Mouse (Mus musculus): ENCODE results near the gene Gm10271. TPM values are rescaled to one million over a fixed set of nuclear protein-coding genes. Genes with fewer than 3 reads are reported as not detected.

Gene Gm10271
- total RNA-seq, 2 experiments from 2014 or later, result not detected

GRCm38 (mm10) chr10:116920641-116921040 lies 51.8 kb downstream of the Gm10271 start:
- no peak for TF ChIP-seq CTCF (conservative IDR thresholded peaks at IDR 0.05)
- Histone ChIP-seq H3K4me3 (no peak overlapping the region), H3K27ac (no peak overlapping the region)
- no peak for DNase-seq (ENCODE audit: low spot score in 2 of 2)

- Histone ChIP-seq H3K4me3 (no peak overlapping the region), H3K27ac (no peak overlapping the region)
- no peak for TF ChIP-seq CTCF (conservative IDR thresholded peaks at IDR 0.05)
- DNase-seq (ENCODE audit: low spot score in 2 of 2), result no peak
Observed at GRCm38 (mm10) chr10:116919368-116920317, 52.8 kb downstream of the Gm10271 start.

GRCm38 (mm10) chr10:116916581-116916980 lies 55.8 kb downstream of the Gm10271 start:
- no peak for TF ChIP-seq CTCF (conservative IDR thresholded peaks at IDR 0.05)
- Histone ChIP-seq H3K27ac (no peak overlapping the region), H3K4me3 (no peak overlapping the region)
- no peak for DNase-seq (ENCODE audit: low spot score in 2 of 2)

- no peak overlapping the region for H3K27ac ChIP-seq
- TF ChIP-seq CTCF (conservative IDR thresholded peaks at IDR 0.05), result no peak
- DNase-seq (ENCODE audit: low spot score in 2 of 2), result no peak
- H3K4me3 ChIP-seq, result no peak overlapping the region
Observed at GRCm38 (mm10) chr10:116915286-116915685, 57.1 kb downstream of the Gm10271 start.

GRCm38 (mm10) chr10:116914586-116914985 lies 57.8 kb downstream of the Gm10271 start:
- DNase-seq (ENCODE audit: low spot score in 2 of 2), result no peak
- Histone ChIP-seq H3K27ac (peak overlapping the region; percentile 53; the same call in 1 of the 2 replicates), H3K4me3 (no peak overlapping the region)
- TF ChIP-seq CTCF (conservative IDR thresholded peaks at IDR 0.05), result no peak

- no peak for DNase-seq (ENCODE audit: low spot score in 2 of 2)
- H3K27ac ChIP-seq, result no peak overlapping the region; the same call in 1 of the 2 replicates
- no peak for TF ChIP-seq CTCF (conservative IDR thresholded peaks at IDR 0.05)
Observed at GRCm38 (mm10) chr10:116913647-116914273, 58.6 kb downstream of the Gm10271 start.

GRCm38 (mm10) chr10:116912850-116913249 lies 59.6 kb downstream of the Gm10271 start:
- Histone ChIP-seq H3K27ac (no peak overlapping the region), H3K4me3 (no peak overlapping the region)
- no peak for DNase-seq (ENCODE audit: low spot score in 2 of 2)
- no peak for TF ChIP-seq CTCF (conservative IDR thresholded peaks at IDR 0.05)

More at GRCm38 (mm10) chr10:116913647-116914273, 58.6 kb downstream of the Gm10271 start:
- H3K4me3 ChIP-seq, result no peak overlapping the region

GRCm38 (mm10) chr10:116908901-116909642 lies 63.3 kb downstream of the Gm10271 start:
- DNase-seq (ENCODE audit: low spot score in 2 of 2), result no peak
- no peak overlapping the region for H3K27ac ChIP-seq
- TF ChIP-seq CTCF (conservative IDR thresholded peaks at IDR 0.05), result peak; percentile 35; the same call in 1 of the 2 replicates
- H3K4me3 ChIP-seq, result no peak overlapping the region

Other genes starting within 250 kb of the Gm10271 start
- gene Myrfl, start 75.7 kb downstream of the Gm10271 start, total RNA-seq (2021), result under 1 TPM; 0.32 to 0.33 TPM
- gene Rab3ip, start 21.8 kb downstream of the Gm10271 start, total RNA-seq (2021), result 10 to 100 TPM; 64.2 to 70.9 TPM
- 1 to 10 TPM; 2.1 to 2.4 TPM for gene Best3, start 13.7 kb upstream of the Gm10271 start, total RNA-seq (2021)
- under 1 TPM in 1 of 2 experiments, not detected in 1; 0.32 TPM for gene Lrrc10, start 72.7 kb upstream of the Gm10271 start, total RNA-seq (2021)
- 100 to 1,000 TPM; 167 to 176 TPM for gene Cct2, start 91.2 kb upstream of the Gm10271 start, total RNA-seq (2021)
- gene Frs2, start 175.9 kb upstream of the Gm10271 start, total RNA-seq (2021), result 10 to 100 TPM; 36.3 to 37.5 TPM